Mouse (Mus musculus) midbrain, embryonic 16.5 days (tissue): ENCODE measurements around the gene Prickle2. TPM values are rescaled to one million over a fixed set of nuclear protein-coding genes. Genes with fewer than 3 reads are reported as not detected.

Experiments
- ATAC-seq: fragments of 200-750 bp; cut with Nextera tagmentation; 2 replicates; pipeline ENCODE4 v1.8.0; 2017; ENCODE audit warnings: moderate TSS enrichment
- H3K27ac ChIP-seq: fragments of 300-500 bp; sonication (generic); 2 replicates; pipeline ENCODE4 v1.5.1; 2014; ENCODE audit warnings: mild to moderate bottlenecking, low read length, mixed read lengths
- H3K27me3 ChIP-seq: fragments of 300-500 bp; sonication (generic); 2 replicates; pipeline ENCODE4 v1.6.1; 2014; ENCODE audit warnings: low read depth, low read length, mixed read lengths; ENCODE audit not compliant: control insufficient read depth, insufficient read depth
- H3K36me3 ChIP-seq: fragments of 300-500 bp; sonication (generic); 2 replicates; pipeline ENCODE4 v1.6.1; 2014; ENCODE audit warnings: mild to moderate bottlenecking, low read length, moderate library complexity, mixed read lengths; ENCODE audit not compliant: control insufficient read depth, insufficient read depth
- H3K4me1 ChIP-seq: fragments of 300-500 bp; sonication (generic); 2 replicates; pipeline ENCODE4 v1.6.1; 2014; ENCODE audit warnings: mild to moderate bottlenecking, low read length, mixed read lengths; ENCODE audit not compliant: control insufficient read depth, insufficient read depth
- H3K4me2 ChIP-seq: fragments of 300-500 bp; sonication (generic); 2 replicates; pipeline ENCODE4 v1.6.1; 2014; ENCODE audit warnings: mild to moderate bottlenecking, low read length, mixed read lengths
- H3K4me3 ChIP-seq: fragments of 300-500 bp; sonication (generic); 2 replicates; pipeline ENCODE4 v1.5.1; 2014; ENCODE audit warnings: low read depth, mild to moderate bottlenecking, low read length, moderate library complexity, mixed read lengths
- H3K9ac ChIP-seq: fragments of 300-500 bp; sonication (generic); 2 replicates; pipeline ENCODE4 v1.6.1; 2014; ENCODE audit warnings: low read depth, low read length, mixed read lengths
- H3K9me3 ChIP-seq: fragments of 300-500 bp; sonication (generic); replicated peaks from 2 replicates; pipeline ENCODE4 v1.6.1; 2014; ENCODE audit warnings: mild to moderate bottlenecking, low read length, mixed read lengths; ENCODE audit not compliant: control insufficient read depth, poor library complexity, severe bottlenecking
- WGBS: fragments of 180-500 bp; shearing (Covaris S2); extraction: QIAGEN DNeasy Blood & Tissue Kit; methylation state at CpG from one replicate; pipeline ENCODE4 v1.1.7; 2014; 5-methylcytosine and 5-hydroxymethylcytosine counted together
- polyA plus RNA-seq: library from polyadenylated mRNA; unstranded; fragments of >200 nt; fragmentation: Nextera tagmentation; extraction: Ambion mirVana; gene quantifications from 2 replicates; pipeline ENCODE4 v1.2.1, GENCODE M21; 2015

The Prickle2 gene
- polyA plus RNA-seq, 1 experiment from 2014 or later = 16.5 TPM

- Histone ChIP-seq H3K36me3 (no peaks in the 10 kb centered on the region), H3K4me2 (no peak overlapping the region), H3K27me3 (no peaks in the 10 kb centered on the region), H3K27ac (no peak overlapping the region), H3K9me3 (no peaks in the 10 kb centered on the region), H3K4me3 (no peak overlapping the region), H3K9ac (no peak overlapping the region), H3K4me1 (no peaks in the 10 kb centered on the region)
- ATAC-seq = no peak
- 14% methylated on average over 2 of the region's 2 CpGs for WGBS
Measured at GRCm38 (mm10) chr6:92648571-92648970, 57.4 kb downstream of the Prickle2 start.

DNA sequence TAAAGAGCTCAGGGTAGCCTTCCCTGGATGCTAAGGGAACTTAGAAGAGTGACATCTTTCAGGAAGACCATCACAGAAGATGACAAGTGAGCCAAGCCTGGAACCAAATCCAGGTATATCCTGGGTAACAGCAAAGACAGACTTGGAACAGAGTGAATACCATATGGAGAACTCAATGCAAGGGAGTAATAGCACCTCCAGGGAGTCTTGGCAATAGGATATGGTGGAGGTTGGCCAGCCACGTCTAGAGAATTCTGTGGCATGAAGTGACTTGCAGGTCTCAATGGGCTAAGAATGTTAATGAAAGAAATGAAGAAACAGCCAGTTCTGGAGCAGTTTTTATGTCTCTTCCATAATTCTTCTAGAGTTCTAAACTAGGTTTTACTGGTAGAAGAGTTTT is 63.0 kb downstream of the Prickle2 start:
- Histone ChIP-seq H3K36me3 (no peaks in the 10 kb centered on the region), H3K9me3 (no peaks in the 10 kb centered on the region), H3K4me1 (no peaks in the 10 kb centered on the region; the same call in 1 of the 2 replicates), H3K9ac (no peak overlapping the region), H3K4me2 (no peak overlapping the region), H3K27me3 (no peaks in the 10 kb centered on the region), H3K4me3 (no peak overlapping the region), H3K27ac (no peak overlapping the region)
- ATAC-seq = no peak
- 85% methylated on average over 1 of the region's 1 CpGs for WGBS

DNA sequence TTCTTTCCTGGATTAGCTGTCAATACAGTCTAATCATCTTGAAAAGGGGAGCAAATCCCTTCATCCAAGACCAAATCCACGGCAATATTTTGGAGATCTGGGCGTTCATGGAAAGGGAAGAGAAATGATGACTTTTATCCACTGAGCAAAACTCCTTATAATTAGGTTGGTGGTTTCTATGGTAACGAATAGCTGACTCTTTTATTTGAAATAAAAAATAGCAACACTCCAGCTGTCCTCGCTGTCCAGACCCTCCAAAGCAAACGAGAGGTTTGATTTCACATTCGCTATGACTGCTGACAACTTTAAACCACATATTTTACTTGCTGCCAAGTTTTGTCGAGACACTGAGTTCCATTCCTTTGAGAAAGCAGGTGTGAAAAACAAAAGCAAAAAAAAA is 64.0 kb downstream of the Prickle2 start:
- ATAC-seq = no peak
- WGBS = 54% methylated on average over 7 of the region's 7 CpGs
- Histone ChIP-seq H3K9ac (no peak overlapping the region), H3K4me2 (no peak overlapping the region), H3K27ac (no peak overlapping the region), H3K9me3 (no peaks in the 10 kb centered on the region), H3K4me1 (no peaks in the 10 kb centered on the region; the same call in 1 of the 2 replicates), H3K36me3 (no peaks in the 10 kb centered on the region), H3K4me3 (no peak overlapping the region), H3K27me3 (no peaks in the 10 kb centered on the region)

DNA sequence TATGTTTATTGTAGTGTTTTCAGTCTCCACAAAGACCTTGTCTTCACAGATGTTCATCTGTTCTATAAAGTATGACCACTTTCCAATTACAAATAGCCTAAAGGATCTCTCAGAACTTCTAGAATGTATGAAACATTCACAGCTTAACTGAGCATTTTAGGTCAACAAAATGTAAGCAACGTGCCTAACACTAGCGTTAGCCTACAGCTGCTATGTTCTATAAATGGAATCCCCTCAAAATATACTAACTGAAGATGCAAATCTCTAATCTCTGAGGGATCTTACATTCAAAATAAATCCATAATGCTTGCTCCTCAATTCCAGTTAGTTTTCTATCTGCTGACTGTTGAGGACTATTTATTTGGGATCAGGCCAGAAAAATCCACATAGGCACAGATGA is 65.1 kb downstream of the Prickle2 start:
- Histone ChIP-seq H3K9ac (no peak overlapping the region), H3K36me3 (no peaks in the 10 kb centered on the region), H3K9me3 (no peaks in the 10 kb centered on the region), H3K27me3 (no peaks in the 10 kb centered on the region), H3K4me1 (no peaks in the 10 kb centered on the region; the same call in 1 of the 2 replicates), H3K27ac (no peak overlapping the region), H3K4me2 (no peak overlapping the region), H3K4me3 (no peak overlapping the region)
- ATAC-seq = no peak
- WGBS = 87% methylated on average over 2 of the region's 2 CpGs

- Histone ChIP-seq H3K27me3 (no peaks in the 10 kb centered on the region), H3K9me3 (no peaks in the 10 kb centered on the region), H3K4me2 (no peak overlapping the region), H3K36me3 (no peaks in the 10 kb centered on the region), H3K4me3 (no peak overlapping the region), H3K27ac (no peak overlapping the region), H3K4me1 (no peaks in the 10 kb centered on the region; the same call in 1 of the 2 replicates), H3K9ac (no peak overlapping the region)
- 76% methylated on average over 1 of the region's 1 CpGs for WGBS
- no peak for ATAC-seq
Measured at GRCm38 (mm10) chr6:92636431-92636830, 69.5 kb downstream of the Prickle2 start.

DNA sequence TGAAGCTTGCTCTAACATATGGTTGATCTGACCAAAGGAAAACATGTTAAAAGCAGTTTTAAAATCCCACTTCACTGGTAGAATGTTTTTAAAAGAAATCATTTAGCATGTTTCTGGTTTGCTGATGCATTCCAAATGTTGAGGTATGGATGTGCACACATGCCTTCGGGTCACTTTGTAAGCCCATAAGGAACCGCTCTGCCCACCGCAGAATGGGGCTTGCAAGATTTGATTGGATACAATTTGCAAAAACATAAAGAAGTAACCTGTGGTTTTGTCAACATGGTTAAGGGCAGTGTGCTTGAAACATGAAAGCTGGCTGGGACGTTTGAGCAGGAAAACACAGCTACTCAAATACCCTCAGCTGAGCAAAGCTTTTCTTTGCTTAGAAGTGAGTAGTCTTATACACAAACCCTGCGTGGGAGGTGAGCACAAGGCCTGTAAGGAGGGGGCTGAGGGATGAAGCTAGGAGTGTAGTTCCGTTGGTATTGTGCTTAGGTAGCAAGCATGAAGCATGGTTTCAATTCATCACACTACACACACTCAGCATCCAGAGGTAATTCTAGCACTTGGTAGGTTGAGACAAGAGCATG is 71.0 kb downstream of the Prickle2 start:
- H3K4me3 ChIP-seq = no peak overlapping the region
- no peak for ATAC-seq
- H3K27ac ChIP-seq = no peak overlapping the region
- no peak overlapping the region for H3K4me2 ChIP-seq
- H3K36me3 ChIP-seq = no peaks in the 10 kb centered on the region
- H3K9me3 ChIP-seq = no peaks in the 10 kb centered on the region
- no peaks in the 10 kb centered on the region for H3K27me3 ChIP-seq
- 80% methylated on average over 6 of the region's 6 CpGs for WGBS
- no peaks in the 10 kb centered on the region for H3K4me1 ChIP-seq
- no peak overlapping the region for H3K9ac ChIP-seq

GRCm38 (mm10) chr6:92630991-92631390 is 75.0 kb downstream of the Prickle2 start:
- 90% methylated on average over 2 of the region's 2 CpGs for WGBS

DNA sequence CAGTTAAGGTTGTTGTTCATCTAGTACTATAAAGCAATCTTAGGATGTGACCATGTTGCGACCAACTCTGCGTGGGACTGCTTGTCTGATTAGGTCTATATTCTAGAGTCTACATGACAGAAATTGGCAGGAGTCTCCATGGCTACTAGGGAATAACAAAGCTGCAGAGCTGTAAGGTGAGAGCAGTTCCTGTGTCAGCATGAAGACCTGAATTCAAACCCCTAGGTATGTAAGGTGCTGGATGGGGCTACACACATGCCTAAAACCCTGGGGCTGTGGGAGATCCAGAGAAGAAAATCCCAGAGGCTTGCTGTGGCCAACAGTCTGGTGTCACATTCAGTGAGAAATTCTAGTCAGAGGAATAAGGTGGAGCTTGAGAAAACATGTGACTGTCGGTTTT is 78.2 kb downstream of the Prickle2 start:
- Histone ChIP-seq H3K9ac (no peak overlapping the region), H3K27me3 (no peaks in the 10 kb centered on the region), H3K36me3 (no peaks in the 10 kb centered on the region), H3K4me2 (no peak overlapping the region), H3K9me3 (no peaks in the 10 kb centered on the region), H3K27ac (no peak overlapping the region), H3K4me3 (no peak overlapping the region), H3K4me1 (peaks cover 8% of the 10 kb centered on the region; the same call in 1 of the 2 replicates)
- WGBS = 84% methylated on average over 3 of the region's 3 CpGs
- ATAC-seq = no peak

More at GRCm38 (mm10) chr6:92630991-92631390, 75.0 kb downstream of the Prickle2 start:
- Histone ChIP-seq H3K9ac (no peak overlapping the region), H3K27me3 (no peaks in the 10 kb centered on the region), H3K27ac (no peak overlapping the region), H3K4me3 (no peak overlapping the region), H3K4me2 (no peak overlapping the region), H3K4me1 (peaks cover 8% of the 10 kb centered on the region; the same call in 1 of the 2 replicates), H3K36me3 (no peaks in the 10 kb centered on the region), H3K9me3 (no peaks in the 10 kb centered on the region)
- no peak for ATAC-seq

DNA sequence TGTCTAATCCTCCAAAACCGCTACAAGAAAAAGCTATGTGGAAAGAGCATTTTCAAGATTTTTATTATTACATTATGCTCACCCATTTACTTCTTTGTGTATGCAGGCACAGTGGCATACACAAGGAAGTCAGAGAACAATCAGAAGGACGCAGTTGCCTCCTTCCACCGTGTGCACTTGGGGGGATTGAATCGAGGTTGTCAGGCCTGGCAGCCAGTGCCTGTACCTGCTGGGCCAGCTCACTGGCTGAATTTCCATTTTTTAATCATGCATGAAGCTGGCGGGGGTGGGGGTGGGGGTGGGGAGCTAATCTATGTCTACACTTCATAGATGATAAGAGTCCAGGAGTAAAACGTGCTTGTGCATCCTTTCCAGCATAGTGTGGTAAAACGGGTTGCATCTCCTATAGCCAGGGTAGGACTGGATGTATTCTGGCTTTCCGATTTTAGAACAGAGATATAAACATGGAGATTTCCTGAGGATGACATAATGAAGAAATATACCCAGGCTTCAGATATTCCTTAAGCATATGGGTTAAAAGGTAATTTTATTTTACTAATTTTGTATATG is 78.8 kb downstream of the Prickle2 start:
- Histone ChIP-seq H3K4me1 (peaks cover 8% of the 10 kb centered on the region; the same call in 1 of the 2 replicates), H3K27me3 (no peaks in the 10 kb centered on the region), H3K9me3 (no peaks in the 10 kb centered on the region), H3K4me2 (no peak overlapping the region), H3K4me3 (no peak overlapping the region), H3K27ac (no peak overlapping the region), H3K9ac (no peak overlapping the region), H3K36me3 (no peaks in the 10 kb centered on the region)
- ATAC-seq = no peak
- 38% methylated on average over 8 of the region's 8 CpGs for WGBS
